Mouse (Mus musculus) limb, embryonic 12.5 days (tissue): Measurements from ENCODE around the gene Tmem255b. TPM values are rescaled to one million over a fixed set of nuclear protein-coding genes. Genes with fewer than 3 reads are reported as not detected.

Experiments used
- ATAC-seq: fragments of 200-750 bp; cut with Nextera tagmentation; 2 replicates; pipeline ENCODE4 v1.8.0; 2017; ENCODE audit warnings: low read depth, moderate TSS enrichment; ENCODE audit not compliant: insufficient number of reproducible peaks, insufficient read depth, low FRiP score, low TSS enrichment
- H3K27ac ChIP-seq: fragments of 300-500 bp; sonication (generic); 2 replicates; pipeline ENCODE4 v1.5.1; 2016; ENCODE audit warnings: mild to moderate bottlenecking, moderate library complexity
- H3K27me3 ChIP-seq: fragments of 300-500 bp; sonication (generic); 2 replicates; pipeline ENCODE4 v1.6.1; 2016; ENCODE audit warnings: mild to moderate bottlenecking, moderate library complexity
- H3K36me3 ChIP-seq: fragments of 300-500 bp; sonication (generic); 2 replicates; pipeline ENCODE4 v1.6.1; 2016; ENCODE audit warnings: mild to moderate bottlenecking, moderate library complexity
- H3K4me1 ChIP-seq: fragments of 300-500 bp; sonication (generic); replicated peaks from 2 replicates; pipeline ENCODE4 v1.6.1; 2016
- H3K4me2 ChIP-seq: fragments of 300-500 bp; sonication (generic); 2 replicates; pipeline ENCODE4 v1.6.1; 2016; ENCODE audit warnings: mild to moderate bottlenecking, moderate library complexity
- H3K4me3 ChIP-seq: fragments of 300-500 bp; sonication (generic); replicated peaks from 2 replicates; pipeline ENCODE4 v1.5.1; 2016; ENCODE audit warnings: mild to moderate bottlenecking
- H3K9ac ChIP-seq: fragments of 300-500 bp; sonication (generic); replicated peaks from 2 replicates; pipeline ENCODE4 v1.6.1; 2016; ENCODE audit warnings: mild to moderate bottlenecking, moderate library complexity
- H3K9me3 ChIP-seq: fragments of 300-500 bp; sonication (generic); 2 replicates; pipeline ENCODE4 v1.6.1; 2016; ENCODE audit warnings: mild to moderate bottlenecking, moderate library complexity
- WGBS: fragments of 180-500 bp; shearing (Covaris S2); methylation state at CpG from one replicate; pipeline ENCODE4 v1.1.7; 2016; 5-methylcytosine and 5-hydroxymethylcytosine counted together
- polyA plus RNA-seq: library from polyadenylated mRNA; unstranded; fragments of >200 nt; fragmentation: Nextera tagmentation; extraction: Ambion mirVana; gene quantifications from 2 replicates; pipeline ENCODE4 v1.2.1, GENCODE M21; 2016

Tmem255b gene
- polyA plus RNA-seq, 1 experiment from 2014 or later: 0.24 TPM

GRCm38 (mm10) chr8:13491491-13492010 is 56.6 kb downstream of the Tmem255b start:
- ATAC-seq: no peak
- WGBS: 81% methylated on average over 14 of the region's 14 CpGs
- no peaks in the 10 kb centered on the region for H3K9me3 ChIP-seq
- no peak overlapping the region for H3K27ac ChIP-seq
- H3K4me3 ChIP-seq: no peak overlapping the region
- no peak overlapping the region for H3K9ac ChIP-seq
- H3K36me3 ChIP-seq: no peaks in the 10 kb centered on the region
- H3K27me3 ChIP-seq: peaks cover 63% of the 10 kb centered on the region
- no peak overlapping the region for H3K4me2 ChIP-seq
- peaks cover 22% of the 10 kb centered on the region for H3K4me1 ChIP-seq

GRCm38 (mm10) chr8:13492198-13492995 is 57.4 kb downstream of the Tmem255b start:
- H3K4me1 ChIP-seq: peaks cover 22% of the 10 kb centered on the region
- peaks cover 63% of the 10 kb centered on the region for H3K27me3 ChIP-seq
- H3K27ac ChIP-seq: no peak overlapping the region
- 0 out of 2 replicates have a peak overlapping the region, but pooled peaks have one; percentile 80 for H3K4me2 ChIP-seq
- no peak overlapping the region for H3K9ac ChIP-seq
- H3K9me3 ChIP-seq: no peaks in the 10 kb centered on the region
- no peak for ATAC-seq
- 51% methylated on average over 9 of the region's 9 CpGs for WGBS
- no peaks in the 10 kb centered on the region for H3K36me3 ChIP-seq
- H3K4me3 ChIP-seq: no peak overlapping the region

GRCm38 (mm10) chr8:13493011-13493410 is 58.0 kb downstream of the Tmem255b start:
- peaks cover 22% of the 10 kb centered on the region for H3K4me1 ChIP-seq
- H3K27ac ChIP-seq: no peak overlapping the region
- H3K36me3 ChIP-seq: no peaks in the 10 kb centered on the region
- no peaks in the 10 kb centered on the region for H3K9me3 ChIP-seq
- H3K27me3 ChIP-seq: peaks cover 63% of the 10 kb centered on the region
- no peak for ATAC-seq
- no peak overlapping the region for H3K4me3 ChIP-seq
- no peak overlapping the region for H3K9ac ChIP-seq
- WGBS: 54% methylated on average over 11 of the region's 11 CpGs
- H3K4me2 ChIP-seq: peak overlapping the region; percentile 80; the same call in 1 of the 2 replicates

- no peak within 1 kb of the TSS for H3K27ac ChIP-seq
- H3K4me2 ChIP-seq: peak within 1 kb of the TSS; percentile 80
- peak within 1 kb of the TSS; percentile 56 for H3K4me3 ChIP-seq
- WGBS: 2% methylated on average over 64 of the region's 64 CpGs
- H3K9ac ChIP-seq: peak within 1 kb of the TSS; percentile 56
- H3K36me3 ChIP-seq: no peaks in the 10 kb centered on the region
- peaks cover 22% of the 10 kb centered on the region for H3K4me1 ChIP-seq
- no peaks in the 10 kb centered on the region for H3K9me3 ChIP-seq
- peaks cover 62% of the 10 kb centered on the region for H3K27me3 ChIP-seq
- peak; percentile 32; the same call in 1 of the 2 replicates for ATAC-seq
Observed at GRCm38 (mm10) chr8:13493858-13494631, 59.1 kb downstream of the Tmem255b start, which contains the start of gene Gas6. Gene Gas6 (minus strand): TSS chr8:13494490.

GRCm38 (mm10) chr8:13501221-13501620 is 66.2 kb downstream of the Tmem255b start:
- peaks cover 4% of the 10 kb centered on the region; the same call in 1 of the 2 replicates for H3K27me3 ChIP-seq
- no peak overlapping the region for H3K4me3 ChIP-seq
- no peaks in the 10 kb centered on the region for H3K36me3 ChIP-seq
- no peak overlapping the region for H3K27ac ChIP-seq
- H3K9ac ChIP-seq: no peak overlapping the region
- H3K4me2 ChIP-seq: no peak overlapping the region
- WGBS: 82% methylated on average over 3 of the region's 3 CpGs
- no peaks in the 10 kb centered on the region for H3K4me1 ChIP-seq
- no peaks in the 10 kb centered on the region for H3K9me3 ChIP-seq
- no peak for ATAC-seq

DNA sequence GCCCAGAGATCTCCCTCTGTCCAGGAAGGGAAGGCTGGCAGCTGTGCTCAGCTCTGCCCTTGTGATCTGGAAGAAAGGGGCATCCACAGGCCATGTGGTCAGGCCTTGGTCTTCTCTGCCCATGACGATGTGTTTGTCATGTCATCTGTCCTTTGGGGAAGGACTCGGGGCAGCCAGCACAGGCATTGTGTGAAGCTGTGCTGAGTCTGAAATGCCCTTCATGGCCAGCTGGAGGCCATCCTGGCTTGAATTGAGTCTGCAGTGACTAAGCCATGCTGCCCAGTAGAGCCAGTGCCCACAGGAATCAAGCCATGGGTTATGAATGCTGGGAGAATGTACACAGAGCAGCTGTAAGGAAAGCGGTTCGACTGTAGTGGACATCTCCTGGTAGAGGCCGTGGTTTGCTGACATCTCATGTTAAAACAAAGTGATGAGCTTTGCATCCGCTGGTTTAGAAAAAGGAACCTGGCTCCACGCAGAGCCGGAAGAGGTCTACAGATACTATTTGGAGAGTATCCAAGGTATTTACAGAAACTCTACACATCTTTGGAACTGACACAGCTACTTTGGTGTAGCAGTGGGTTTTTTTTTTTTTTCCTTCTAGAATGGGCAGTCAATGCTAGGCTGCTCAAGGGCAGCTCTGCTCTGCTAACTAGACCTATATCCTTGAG is 69.1 kb downstream of the Tmem255b start:
- Histone ChIP-seq H3K27me3 (peaks cover 12% of the 10 kb centered on the region; the same call in 1 of the 2 replicates), H3K9me3 (no peaks in the 10 kb centered on the region), H3K4me2 (no peak overlapping the region), H3K9ac (no peak overlapping the region), H3K4me3 (no peak overlapping the region), H3K4me1 (no peaks in the 10 kb centered on the region), H3K36me3 (no peaks in the 10 kb centered on the region), H3K27ac (no peak overlapping the region)
- ATAC-seq: no peak
- 90% methylated on average over 8 of the region's 8 CpGs for WGBS

DNA sequence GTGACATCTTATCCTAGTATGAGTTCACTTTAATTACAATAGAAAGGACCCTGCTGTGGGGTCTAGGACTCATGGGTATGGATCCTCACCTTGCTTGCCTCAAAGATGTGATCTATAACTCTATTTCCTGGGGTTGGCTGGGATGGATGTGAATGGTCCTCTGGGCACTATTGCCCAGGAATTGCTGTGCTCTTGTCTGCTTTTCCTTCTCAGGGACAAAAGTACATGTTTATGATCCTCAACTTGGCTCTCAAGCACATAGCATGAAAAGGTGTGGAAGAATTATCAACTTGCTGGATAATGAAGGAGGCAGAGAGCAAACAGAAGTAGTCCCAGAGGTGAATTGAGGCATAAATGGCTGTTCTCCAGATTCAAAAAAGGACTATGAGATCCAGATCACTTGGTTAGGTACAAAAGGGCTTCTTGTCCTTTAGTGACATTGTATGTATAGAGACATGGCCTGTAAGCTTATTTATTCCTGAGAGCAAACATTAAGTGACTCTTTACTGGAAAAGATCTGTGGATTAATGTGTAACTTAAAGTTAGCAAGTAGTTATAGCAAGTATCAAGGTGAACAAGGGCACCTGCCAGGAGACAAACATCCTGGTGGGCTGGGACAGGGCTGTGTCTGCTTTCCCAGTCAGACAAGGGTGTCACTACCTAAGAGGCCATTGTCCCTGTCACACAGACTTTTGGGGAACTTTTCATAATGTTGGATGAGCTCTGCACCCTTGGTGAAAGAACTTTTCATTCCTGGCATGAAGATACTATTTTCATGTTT is 70.1 kb downstream of the Tmem255b start:
- H3K27me3 ChIP-seq: peaks cover 12% of the 10 kb centered on the region; the same call in 1 of the 2 replicates
- no peak for ATAC-seq

GRCm38 (mm10) chr8:13506849-13507248 is 71.9 kb downstream of the Tmem255b start:
- Histone ChIP-seq H3K4me2 (no peak overlapping the region), H3K27ac (no peak overlapping the region), H3K27me3 (peaks cover 12% of the 10 kb centered on the region; the same call in 1 of the 2 replicates), H3K4me3 (no peak overlapping the region), H3K9ac (no peak overlapping the region), H3K36me3 (no peaks in the 10 kb centered on the region), H3K9me3 (no peaks in the 10 kb centered on the region), H3K4me1 (no peaks in the 10 kb centered on the region)
- WGBS: 64% methylated on average over 4 of the region's 4 CpGs
- no peak for ATAC-seq

More for the DNA sequence above, 70.1 kb downstream of the Tmem255b start:
- no peak overlapping the region for H3K27ac ChIP-seq
- H3K36me3 ChIP-seq: no peaks in the 10 kb centered on the region
- H3K4me1 ChIP-seq: no peaks in the 10 kb centered on the region
- no peak overlapping the region for H3K4me3 ChIP-seq
- H3K9ac ChIP-seq: no peak overlapping the region
- H3K4me2 ChIP-seq: no peak overlapping the region
- H3K9me3 ChIP-seq: no peaks in the 10 kb centered on the region

GRCm38 (mm10) chr8:13507284-13507937 is 72.4 kb downstream of the Tmem255b start:
- no peak for ATAC-seq
- H3K27me3 ChIP-seq: peaks cover 12% of the 10 kb centered on the region; the same call in 1 of the 2 replicates
- H3K4me1 ChIP-seq: no peaks in the 10 kb centered on the region
- H3K9ac ChIP-seq: no peak overlapping the region
- H3K27ac ChIP-seq: no peak overlapping the region
- H3K36me3 ChIP-seq: no peaks in the 10 kb centered on the region
- no peak overlapping the region for H3K4me3 ChIP-seq
- H3K9me3 ChIP-seq: no peaks in the 10 kb centered on the region
- WGBS: 82% methylated on average over 3 of the region's 3 CpGs
- no peak overlapping the region for H3K4me2 ChIP-seq

- no peak for ATAC-seq
- H3K4me3 ChIP-seq: no peak overlapping the region
- no peak overlapping the region for H3K27ac ChIP-seq
- no peaks in the 10 kb centered on the region for H3K36me3 ChIP-seq
- peaks cover 9% of the 10 kb centered on the region; the same call in 1 of the 2 replicates for H3K27me3 ChIP-seq
- H3K9me3 ChIP-seq: no peaks in the 10 kb centered on the region
- H3K4me1 ChIP-seq: no peaks in the 10 kb centered on the region
- WGBS: 74% methylated on average over 5 of the region's 5 CpGs
- no peak overlapping the region for H3K4me2 ChIP-seq
- no peak overlapping the region for H3K9ac ChIP-seq
Observed at GRCm38 (mm10) chr8:13512016-13512415, 77.0 kb downstream of the Tmem255b start.
